Mouse (Mus musculus) heart, postnatal 25 days (tissue): ENCODE data around the gene Styx. TPM values are rescaled to one million over a fixed set of nuclear protein-coding genes. Genes with fewer than 3 reads are reported as not detected.

Source experiments
- DNase-seq: peaks from one replicate; pipeline ENCODE4 v3.0.0; 2022; ENCODE audit warnings: low spot score
- intact Hi-C: fragments of 180-260 bp; cut with DNase I; formaldehyde crosslinking; loops from one replicate; pipeline ENCODE4 v1.15.1; 2025
- total RNA-seq, 2 experiments: library from RNA; stranded (reverse); gene quantifications; 2 replicates each; pipeline ENCODE4 v1.2.3; 2021

The Styx gene
- total RNA-seq, result 10 to 100 TPM; 26.3 to 28.1 TPM

- intact Hi-C loops, result no loop called here
- DNase-seq, result peak; percentile 95
Observed at GRCm38 (mm10) chr14:45350931-45351859, at the start of gene Styx. Gene Styx (plus strand): TSS chr14:45351093.

DNA sequence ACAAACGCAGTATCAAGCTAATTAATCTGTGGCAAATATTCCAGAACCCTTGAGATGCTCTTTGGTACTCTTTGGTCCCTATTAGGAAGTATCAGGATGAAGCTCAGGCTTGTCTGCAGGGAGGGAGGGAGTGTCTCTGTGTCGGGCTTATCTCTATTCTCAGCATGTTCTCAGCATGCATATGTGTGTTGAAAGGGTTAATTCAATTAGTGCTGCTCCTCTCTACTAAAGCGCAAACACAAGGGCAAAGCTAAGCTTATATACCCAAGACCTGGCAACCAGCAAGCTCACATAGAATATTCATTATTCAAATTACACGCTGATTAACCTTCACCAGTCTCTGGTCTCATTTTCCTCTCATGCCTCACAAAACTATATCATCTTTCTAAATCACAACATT is 47.0 kb upstream of the Styx start:
- DNase-seq, result no peak
- intact Hi-C loops, result no loop called here

DNA sequence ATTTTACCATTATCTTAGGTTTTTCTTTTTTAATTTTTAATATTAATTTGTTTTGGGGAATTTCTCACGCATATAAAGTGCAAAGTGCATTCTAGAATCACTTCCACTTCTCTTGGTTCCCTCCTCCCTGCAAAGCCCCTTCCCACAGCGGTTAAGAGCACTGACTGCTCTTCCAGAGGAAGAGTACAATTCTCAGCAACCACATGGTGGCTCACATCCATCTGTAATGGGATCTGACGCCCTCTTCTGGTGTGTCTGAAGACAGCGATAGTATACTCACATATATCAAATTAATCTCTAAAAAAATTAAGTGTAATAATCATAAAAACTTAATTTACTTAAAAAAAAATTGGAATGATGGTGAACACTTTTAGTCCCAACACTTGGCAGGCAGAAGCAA is 46.5 kb upstream of the Styx start:
- DNase-seq, result no peak
- intact Hi-C loops, result no loop called here

- DNase-seq, result no peak
- intact Hi-C loops, result no loop called here
Observed at GRCm38 (mm10) chr14:45305852-45306251, 45.0 kb upstream of the Styx start.

- intact Hi-C loops, result no loop called here
- no peak for DNase-seq
Observed at GRCm38 (mm10) chr14:45307630-45308328, 43.1 kb upstream of the Styx start.

- no peak for DNase-seq
- intact Hi-C loops, result loop anchor here (10.0 kb wide), 1 partner anchor 95 kb away; the partner anchor contains the start of gene Gpr137c
Observed at GRCm38 (mm10) chr14:45309646-45310045, 41.2 kb upstream of the Styx start.

DNA sequence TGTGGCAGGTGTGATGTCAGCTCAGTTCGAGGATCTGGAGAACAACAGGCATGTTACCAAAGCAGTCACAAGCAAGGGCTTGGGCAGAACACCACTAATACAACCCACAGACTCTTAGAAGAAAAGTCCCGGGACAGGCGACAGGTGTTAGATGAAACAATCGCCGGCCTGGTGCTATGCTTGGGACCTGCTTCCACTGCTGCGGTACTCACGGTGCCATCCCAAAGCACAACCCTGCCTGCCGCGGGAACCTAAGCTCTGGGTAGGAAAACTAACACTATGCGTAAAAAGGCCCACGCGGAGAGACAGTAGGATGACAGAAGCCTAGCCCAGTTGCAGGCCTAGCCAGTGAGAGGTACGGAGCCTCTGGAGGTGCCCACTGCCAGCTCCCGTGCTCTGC is 40.8 kb upstream of the Styx start:
- no peak for DNase-seq
- intact Hi-C loops, result loop anchor here (10.0 kb wide), 1 partner anchor 95 kb away; the partner anchor contains the start of gene Gpr137c

- DNase-seq, result no peak
- intact Hi-C loops, result loop anchor here (10.0 kb wide), 1 partner anchor 102 kb away; the partner anchor contains the start of gene Gpr137c
Observed at GRCm38 (mm10) chr14:45316927-45317326, 34.0 kb upstream of the Styx start.

- intact Hi-C loops, result loop anchor here (10.0 kb wide), 1 partner anchor 103 kb away; the partner anchor contains the start of gene Gpr137c
- no peak for DNase-seq
Observed at GRCm38 (mm10) chr14:45317921-45318411, 32.9 kb upstream of the Styx start.

DNA sequence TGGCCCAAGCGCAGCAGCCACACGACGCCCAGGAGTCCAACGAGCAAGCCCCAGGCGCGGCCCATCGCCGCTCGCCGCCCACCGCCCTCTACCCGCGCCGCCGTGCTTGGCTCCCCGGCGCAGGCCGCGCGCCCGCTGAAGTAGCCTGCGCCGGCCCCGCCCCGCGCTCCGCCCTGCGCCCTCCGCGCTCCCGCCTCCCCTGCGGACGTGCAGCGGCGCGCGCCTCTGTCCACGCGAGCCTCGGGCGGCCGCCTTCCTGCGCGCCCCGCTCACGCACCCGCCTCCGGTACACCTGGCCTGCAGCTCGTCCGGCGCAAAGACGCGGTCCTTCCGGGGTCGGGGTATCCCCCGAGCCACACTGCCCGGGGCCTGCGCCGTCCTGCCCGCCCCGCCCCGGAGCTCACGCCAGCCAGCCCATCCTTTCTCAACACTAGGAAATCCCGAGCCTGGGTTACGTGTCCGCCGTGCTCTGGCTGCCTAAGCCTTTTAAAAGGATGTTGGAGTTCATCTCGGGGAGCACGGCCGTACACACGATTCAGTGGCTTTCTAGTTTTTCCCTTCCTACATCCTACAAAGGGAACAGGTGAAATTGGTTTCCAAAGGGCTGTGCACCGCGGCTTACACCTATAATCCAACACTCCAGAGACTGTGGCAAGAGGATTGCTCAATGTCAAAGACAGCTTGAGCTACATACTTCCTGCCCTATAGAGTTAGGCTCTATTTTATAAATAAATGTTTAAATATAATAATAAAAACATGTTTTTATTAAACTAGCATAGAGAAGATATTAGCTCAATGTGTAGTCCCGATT is 32.3 kb upstream of the Styx start, which contains the start of gene Ero1l:
TSS of gene Ero1l (minus strand) at position 346 of the 811 bp plus-strand sequence.
- intact Hi-C loops, result loop anchor here (10.0 kb wide), 1 partner anchor 104 kb away; the partner anchor contains the start of gene Gpr137c
- DNase-seq, result peak; percentile 80

DNA sequence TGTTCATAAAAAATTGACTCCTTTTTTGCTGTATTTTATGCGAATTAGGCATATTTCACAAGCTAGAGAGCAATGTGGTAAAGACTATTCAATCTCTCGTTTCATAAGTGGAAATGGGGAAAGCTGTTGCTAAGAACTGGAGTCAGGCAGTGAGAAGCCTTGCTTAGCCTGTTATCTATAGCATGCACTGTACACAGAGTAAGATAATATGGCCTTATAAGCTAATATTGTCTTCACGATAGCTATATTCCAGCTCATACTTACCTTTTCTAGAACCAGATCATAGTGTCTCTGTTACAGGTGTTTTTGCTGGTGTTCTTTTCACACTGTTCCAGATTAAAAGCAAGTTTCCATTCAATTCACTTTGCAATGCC is 31.7 kb upstream of the Styx start:
- intact Hi-C loops, result loop anchor here (10.0 kb wide), 1 partner anchor 104 kb away; the partner anchor contains the start of gene Gpr137c

GRCm38 (mm10) chr14:45320111-45320510 is 30.8 kb upstream of the Styx start:
- intact Hi-C loops, result no loop called here
- DNase-seq, result no peak

More for the DNA sequence above, 31.7 kb upstream of the Styx start:
- DNase-seq, result no peak

GRCm38 (mm10) chr14:45321067-45321466 is 29.8 kb upstream of the Styx start:
- no peak for DNase-seq
- intact Hi-C loops, result no loop called here

DNA sequence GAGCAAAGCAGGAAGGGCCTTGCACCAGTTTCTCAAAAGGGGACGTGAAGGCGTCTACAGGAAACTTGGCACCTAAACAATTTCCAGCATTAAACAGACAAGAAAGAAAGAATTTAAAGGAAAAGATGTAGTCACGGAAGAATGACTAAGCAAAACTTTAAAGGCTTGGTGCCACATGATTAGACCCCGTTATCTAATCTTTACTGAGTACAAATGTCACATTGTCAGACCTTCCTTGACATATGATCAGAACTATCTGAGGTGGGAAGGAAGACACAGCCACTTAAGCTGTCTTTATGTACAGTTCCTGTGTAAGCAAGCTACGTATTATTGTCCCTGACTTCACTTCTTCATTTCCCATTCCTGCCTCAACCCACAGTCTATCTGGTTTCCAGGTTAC is 29.3 kb upstream of the Styx start:
- intact Hi-C loops, result no loop called here
- DNase-seq, result no peak

GRCm38 (mm10) chr14:45322450-45322849 is 28.4 kb upstream of the Styx start:
- intact Hi-C loops, result no loop called here
- no peak for DNase-seq

DNA sequence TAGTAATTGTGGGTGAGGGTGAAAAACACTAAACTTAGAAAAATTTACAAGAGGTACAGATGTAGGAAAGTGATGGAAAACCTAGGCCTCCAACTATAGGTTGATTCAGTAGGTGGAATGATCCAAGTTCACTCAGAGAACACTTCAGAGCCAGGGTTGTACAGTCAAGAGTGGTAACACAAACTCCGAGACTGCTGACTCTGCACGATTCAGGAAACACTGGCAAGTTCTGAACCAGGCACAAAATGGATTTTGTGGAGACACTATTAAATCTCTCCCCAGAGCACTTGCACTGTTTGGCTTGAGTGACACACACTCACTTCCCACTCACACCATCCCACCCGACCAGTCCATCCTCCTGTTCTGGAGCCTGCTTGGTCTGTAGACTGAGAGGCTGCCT is 27.6 kb upstream of the Styx start:
- intact Hi-C loops, result no loop called here

DNA sequence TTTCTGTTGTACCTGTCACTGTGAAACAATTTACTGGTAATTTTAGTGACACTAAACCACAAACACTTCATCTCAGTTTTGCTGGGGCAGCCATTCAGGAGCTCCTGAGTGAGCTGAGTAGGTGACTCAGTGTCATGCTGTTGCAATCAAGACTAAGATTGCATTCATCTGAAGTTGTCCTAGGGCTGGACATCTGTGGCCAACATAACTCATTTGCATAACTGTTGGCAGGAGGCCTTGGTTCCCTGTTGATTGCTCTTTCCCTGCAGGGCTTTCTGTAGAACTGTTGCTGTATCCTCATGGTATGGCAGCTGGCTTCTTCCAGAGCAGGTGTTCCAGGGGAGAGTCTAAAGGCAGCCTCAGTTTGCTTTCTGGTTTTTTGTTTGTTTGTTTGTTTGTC is 25.4 kb upstream of the Styx start:
- DNase-seq, result no peak
- intact Hi-C loops, result no loop called here

More for the DNA sequence above, 27.6 kb upstream of the Styx start:
- no peak for DNase-seq

- DNase-seq, result no peak
- intact Hi-C loops, result no loop called here
Observed at GRCm38 (mm10) chr14:45328072-45328713, 22.7 kb upstream of the Styx start.

DNA sequence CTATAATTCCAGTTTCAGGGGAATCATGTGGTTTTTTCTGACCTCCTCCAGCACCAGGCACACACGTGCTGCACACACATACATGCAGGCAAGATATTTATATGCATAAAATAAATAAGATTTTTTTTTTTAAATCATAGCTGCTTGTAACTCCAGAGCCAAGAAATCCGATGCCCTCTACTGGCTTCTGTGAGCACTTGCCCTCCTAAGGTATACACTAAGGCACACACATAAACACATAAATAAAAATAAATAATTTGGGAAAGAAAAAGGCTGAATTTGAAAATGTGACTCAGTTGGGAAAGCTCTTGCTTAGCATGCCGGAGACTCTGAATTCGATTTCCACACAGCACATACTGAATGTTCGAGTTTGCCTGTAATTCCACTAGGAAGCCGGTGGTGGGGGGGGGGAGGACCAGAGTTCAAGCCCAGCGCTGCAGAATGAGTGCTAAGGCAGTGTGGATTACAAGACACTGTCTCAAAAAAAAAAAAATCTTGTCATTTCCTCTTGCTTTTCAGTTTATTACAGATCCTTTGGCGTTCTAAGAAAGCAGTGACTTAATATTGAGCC is 21.8 kb upstream of the Styx start:
- intact Hi-C loops, result no loop called here

More for the DNA sequence above, 21.8 kb upstream of the Styx start:
- no peak for DNase-seq
